Mouse (Mus musculus) testis, adult 2 months (tissue): ENCODE measurements around the gene Tmigd3. TPM values are rescaled to one million over a fixed set of nuclear protein-coding genes. Genes with fewer than 3 reads are reported as not detected.
A peak's percentile ranks its signal among the peaks of the same experiment; 100 is the strongest.

Experiments used
- H3K27ac ChIP-seq: fragments of 200-500 bp; 2 replicates; pipeline ENCODE4 v1.5.1; 2012; ENCODE audit warnings: low read depth, low read length; ENCODE audit not compliant: control insufficient read depth, insufficient read depth
- H3K27me3 ChIP-seq: fragments of 200-500 bp; 2 replicates; pipeline ENCODE4 v1.6.1; 2012; ENCODE audit warnings: mild to moderate bottlenecking, low read length, moderate library complexity; ENCODE audit not compliant: control insufficient read depth, insufficient read depth
- H3K36me3 ChIP-seq: fragments of 200-500 bp; 2 replicates; pipeline ENCODE4 v1.6.1; 2012; ENCODE audit warnings: mild to moderate bottlenecking, low read length; ENCODE audit not compliant: control insufficient read depth, insufficient read depth
- H3K4me1 ChIP-seq: fragments of 200-500 bp; 2 replicates; pipeline ENCODE4 v1.6.1; 2012; ENCODE audit warnings: low read length; ENCODE audit not compliant: control insufficient read depth, insufficient read depth
- H3K4me3 ChIP-seq: fragments of 200-500 bp; 2 replicates; pipeline ENCODE4 v1.5.1; 2012; ENCODE audit warnings: low read depth, mild to moderate bottlenecking, low read length, moderate library complexity, mixed read lengths; ENCODE audit not compliant: control insufficient read depth
- CTCF ChIP-seq: fragments of 200-500 bp; IDR thresholded peaks from 2 replicates; pipeline ENCODE4 v1.5.1; 2012; ENCODE audit warnings: low read depth, mild to moderate bottlenecking, inconsistent platforms, low read length, moderate library complexity; ENCODE audit not compliant: control insufficient read depth, insufficient read depth, insufficient replicate concordance
- POLR2A ChIP-seq: fragments of 200-500 bp; IDR thresholded peaks from 2 replicates; pipeline ENCODE4 v1.6.1; 2012; ENCODE audit warnings: low read depth, mild to moderate bottlenecking, inconsistent platforms, low read length, moderate library complexity; ENCODE audit not compliant: control insufficient read depth
- polyA plus RNA-seq: library from polyadenylated mRNA; depleted of rRNA; stranded (reverse); fragments of >200 nt; gene quantifications from 2 replicates; pipeline ENCODE4 v1.2.3, GENCODE M21; 2012

Tmigd3 gene
- polyA plus RNA-seq, 1 experiment = 388 TPM

- TF ChIP-seq CTCF (no peak), POLR2A (no peak)
- H3K36me3 ChIP-seq = no peaks in the 10 kb centered on the region
- H3K4me1 ChIP-seq = no peaks in the 10 kb centered on the region
Measured at GRCm38 (mm10) chr3:105836883-105837282, 33.8 kb upstream of the Tmigd3 start.

GRCm38 (mm10) chr3:105838655-105839054 lies 32.0 kb upstream of the Tmigd3 start:
- no peak for TF ChIP-seq POLR2A
- no peak for TF ChIP-seq CTCF
- no peaks in the 10 kb centered on the region for H3K36me3 ChIP-seq

More at GRCm38 (mm10) chr3:105836883-105837282, 33.8 kb upstream of the Tmigd3 start:
- H3K27me3 ChIP-seq = no peaks in the 10 kb centered on the region
- no peak overlapping the region for H3K4me3 ChIP-seq
- no peak overlapping the region for H3K27ac ChIP-seq

DNA sequence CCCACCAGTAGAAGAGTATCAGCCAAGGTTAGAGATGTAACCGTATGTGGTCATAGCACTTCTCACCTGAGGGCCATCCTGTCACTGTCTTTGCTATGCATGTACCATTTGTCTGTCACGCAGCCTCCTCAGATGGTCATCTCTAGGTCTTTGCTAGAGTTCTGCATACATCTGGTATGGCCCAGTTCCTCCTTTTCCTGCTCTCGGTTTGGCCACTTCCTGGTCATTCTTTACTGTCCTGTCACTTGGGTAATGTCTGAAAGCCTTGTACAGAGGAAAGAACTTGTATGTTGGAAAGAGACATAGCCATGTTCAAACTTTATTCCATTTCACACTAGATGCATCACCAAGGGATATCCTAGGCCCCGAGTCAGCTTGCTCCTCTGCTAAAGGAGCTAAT lies 30.9 kb upstream of the Tmigd3 start:
- TF ChIP-seq POLR2A (no peak), CTCF (no peak)
- no peak overlapping the region for H3K27ac ChIP-seq

More at GRCm38 (mm10) chr3:105838655-105839054, 32.0 kb upstream of the Tmigd3 start:
- Histone ChIP-seq H3K27ac (no peak overlapping the region), H3K4me3 (no peak overlapping the region), H3K27me3 (no peaks in the 10 kb centered on the region), H3K4me1 (no peaks in the 10 kb centered on the region)

DNA sequence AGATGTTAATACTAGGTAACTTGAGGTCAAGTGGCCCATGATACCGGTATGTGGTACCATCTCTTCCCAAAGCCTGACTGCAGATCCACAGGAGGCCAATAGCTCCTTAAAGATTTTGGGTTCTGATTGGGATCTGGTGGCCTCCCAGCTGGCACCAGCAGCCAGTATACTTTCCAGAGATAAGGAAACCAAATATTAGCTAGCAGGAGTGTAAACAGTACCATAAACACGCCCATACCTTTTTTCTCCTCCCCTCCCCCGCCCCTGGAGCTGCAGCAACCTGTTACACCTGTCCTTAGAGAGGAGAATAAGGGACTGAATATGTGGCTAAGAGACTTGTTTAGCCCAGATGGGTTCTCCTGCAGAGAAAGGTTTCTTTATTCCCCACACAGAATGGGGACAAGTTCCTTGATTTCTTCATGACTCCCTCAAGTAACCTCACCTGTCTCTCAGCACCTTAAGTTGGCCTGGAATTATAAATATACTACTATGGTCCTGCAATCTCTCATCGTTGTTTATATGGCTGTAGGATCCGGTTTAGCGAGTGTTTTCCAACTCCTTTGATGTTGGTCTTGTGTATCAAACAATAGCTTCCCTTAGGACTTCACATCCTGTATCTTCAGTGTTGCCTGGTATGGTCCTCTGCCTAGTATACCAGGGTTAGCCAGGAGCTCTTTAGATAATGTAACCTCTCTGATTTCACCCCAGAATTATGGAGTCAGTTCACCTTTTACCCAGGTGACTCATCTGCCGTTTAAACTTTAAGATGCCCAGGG lies 24.2 kb upstream of the Tmigd3 start:
- Histone ChIP-seq H3K4me1 (no peaks in the 10 kb centered on the region), H3K36me3 (no peaks in the 10 kb centered on the region), H3K27ac (no peak overlapping the region), H3K4me3 (no peak overlapping the region), H3K27me3 (no peaks in the 10 kb centered on the region)
- no peak for TF ChIP-seq POLR2A
- no peak for TF ChIP-seq CTCF

More for the DNA sequence above, 30.9 kb upstream of the Tmigd3 start:
- no peaks in the 10 kb centered on the region for H3K4me1 ChIP-seq
- H3K27me3 ChIP-seq = no peaks in the 10 kb centered on the region
- H3K36me3 ChIP-seq = no peaks in the 10 kb centered on the region
- no peak overlapping the region for H3K4me3 ChIP-seq

DNA sequence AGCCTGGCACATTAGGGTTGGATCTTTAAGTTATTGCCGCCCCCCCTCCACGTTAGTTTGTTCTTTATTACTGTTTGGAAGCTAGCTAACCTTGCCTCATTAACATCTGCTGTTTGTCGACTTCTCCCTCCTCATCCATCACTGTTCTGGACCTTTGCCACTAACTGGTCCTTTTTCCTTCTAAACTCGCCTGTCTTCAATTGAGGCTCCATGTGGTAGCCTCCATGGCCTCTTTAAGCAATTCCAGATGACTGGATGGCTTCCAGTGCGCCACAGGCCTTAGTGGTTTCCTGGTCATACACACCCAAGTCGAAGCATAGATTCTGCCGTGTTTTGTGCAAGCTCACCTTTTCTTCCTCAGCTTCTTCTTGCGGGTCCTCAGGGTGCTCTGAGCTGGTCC lies 16.9 kb upstream of the Tmigd3 start:
- peak overlapping the region; percentile 46 for H3K4me3 ChIP-seq
- TF ChIP-seq CTCF = no peak
- H3K4me1 ChIP-seq = peaks cover 10% of the 10 kb centered on the region
- no peak overlapping the region for H3K27ac ChIP-seq
- H3K27me3 ChIP-seq = no peaks in the 10 kb centered on the region
- H3K36me3 ChIP-seq = no peaks in the 10 kb centered on the region; the same call in 1 of the 2 replicates

DNA sequence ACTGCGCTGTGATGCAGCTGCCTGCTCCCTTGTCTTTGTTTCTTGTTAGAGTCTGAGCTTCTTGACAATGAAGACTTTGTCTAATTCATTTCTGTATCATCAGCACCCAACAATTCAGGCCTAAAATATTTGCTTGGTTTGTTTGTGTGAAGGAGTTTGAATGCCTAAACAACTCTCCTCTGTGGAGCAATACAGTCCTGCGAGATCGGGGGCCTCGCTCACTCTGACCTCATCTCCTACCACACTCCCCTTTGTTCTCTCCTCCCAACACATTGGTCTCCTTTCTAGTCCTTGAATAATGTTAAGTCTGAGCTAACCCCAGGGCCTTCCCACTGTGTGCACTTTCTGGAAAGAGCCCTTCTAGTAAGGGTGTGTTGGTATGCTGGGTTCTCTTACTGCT lies 15.9 kb upstream of the Tmigd3 start:
- Histone ChIP-seq H3K27me3 (no peaks in the 10 kb centered on the region), H3K36me3 (no peaks in the 10 kb centered on the region; the same call in 1 of the 2 replicates), H3K4me3 (peak overlapping the region; percentile 88), H3K27ac (peak overlapping the region; percentile 98), H3K4me1 (peaks cover 10% of the 10 kb centered on the region)
- no peak for TF ChIP-seq CTCF
- TF ChIP-seq POLR2A = no peak

GRCm38 (mm10) chr3:105857513-105857912 lies 13.2 kb upstream of the Tmigd3 start:
- Histone ChIP-seq H3K36me3 (no peaks in the 10 kb centered on the region; the same call in 1 of the 2 replicates), H3K27ac (no peak overlapping the region), H3K27me3 (no peaks in the 10 kb centered on the region), H3K4me3 (peak overlapping the region; percentile 62), H3K4me1 (peaks cover 10% of the 10 kb centered on the region)
- TF ChIP-seq CTCF (no peak), POLR2A (no peak)
